Mouse (Mus musculus) ES-E14 (cell line): ENCODE measurements around the gene Dnaja3.

ENCODE experiments used
- CHD2 ChIP-seq: IDR thresholded peaks from 2 replicates; pipeline ENCODE4 v1.6.1; 2014; ENCODE audit warnings: mild to moderate bottlenecking, low read depth, low read length, inconsistent platforms
- ZC3H11A ChIP-seq: IDR thresholded peaks from 2 replicates; pipeline ENCODE4 v1.6.1; 2012; ENCODE audit warnings: low read depth, mild to moderate bottlenecking, inconsistent platforms, low read length, borderline replicate concordance
- ZNF384 ChIP-seq: IDR thresholded peaks from 2 replicates; pipeline ENCODE4 v1.6.1; 2012; ENCODE audit warnings: low read depth, low read length, inconsistent platforms

GRCm38 (mm10) chr16:4658781-4659245, 19.0 kb downstream of the Dnaja3 start:
- TF ChIP-seq ZC3H11A (no peak), CHD2 (no peak), ZNF384 (no peak)
